Mouse (Mus musculus) kidney, adult 18-20 months (tissue): ENCODE measurements around the gene Slc38a1.
"Not testable (repeated sequence)": the region's sequence is repeated elsewhere in the genome, so short reads cannot be mapped to it uniquely, and the experiment has no call there.

Experiments used
- DNase-seq: peaks from one replicate; pipeline ENCODE4 v3.0.0; 2021

The Slc38a1 gene

DNA sequence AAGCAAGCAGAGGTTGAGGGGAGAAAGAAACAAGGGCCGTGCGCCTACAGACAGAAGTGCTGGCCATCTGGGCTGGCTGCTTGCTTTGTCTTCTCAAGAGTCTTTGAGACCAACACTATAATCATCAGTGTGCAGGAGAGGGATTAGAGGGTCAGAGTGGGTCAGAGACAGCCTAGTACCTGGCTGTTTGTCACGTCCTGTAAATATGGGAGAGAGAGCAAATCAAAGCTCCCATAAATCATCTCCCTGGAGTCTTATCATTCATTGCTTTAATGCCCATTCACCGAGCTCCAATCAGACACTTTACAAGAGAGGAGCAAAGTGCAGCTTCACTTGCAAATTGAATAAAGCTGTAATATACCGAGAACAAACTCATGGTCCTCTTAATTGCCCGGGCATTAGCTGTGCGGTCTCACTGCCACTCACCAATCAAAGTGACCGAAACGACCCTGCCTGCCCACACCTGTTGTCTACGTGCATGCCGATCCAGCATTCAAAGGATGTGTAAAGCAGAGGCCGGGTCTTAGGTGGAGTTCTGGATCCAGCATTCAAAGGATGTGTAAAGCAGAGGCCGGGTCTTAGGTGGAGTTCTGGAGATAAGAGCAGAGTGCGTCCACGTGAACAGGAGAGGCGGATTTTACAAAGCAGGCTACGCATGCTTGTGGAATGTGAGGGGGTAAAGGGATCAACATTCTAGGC is 15.0 kb upstream of the Slc38a1 start:
- no peak for DNase-seq

GRCm38 (mm10) chr15:96655514-96655913 is 12.8 kb upstream of the Slc38a1 start:
- DNase-seq: no peak

GRCm38 (mm10) chr15:96654714-96655113 is 12.0 kb upstream of the Slc38a1 start:
- no peak for DNase-seq

DNA sequence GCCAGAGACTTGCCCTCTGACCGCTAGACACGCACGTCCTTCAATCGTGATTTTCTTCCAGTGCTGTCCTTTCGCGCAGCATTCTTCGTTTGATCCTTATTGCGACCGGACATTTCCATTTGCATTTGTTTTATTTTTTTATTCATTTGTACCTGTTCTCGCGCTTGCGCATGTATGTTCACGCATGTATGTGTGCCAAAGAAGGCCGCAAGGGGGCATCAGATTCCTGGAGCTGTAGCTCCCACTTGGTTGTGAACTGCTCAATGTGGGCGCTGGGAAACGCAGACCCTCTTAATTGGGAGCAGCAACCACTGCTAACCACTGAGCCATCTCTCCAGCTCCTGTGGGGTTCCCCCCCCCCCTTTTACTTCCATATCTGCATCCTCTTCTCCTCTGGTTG is 10.3 kb upstream of the Slc38a1 start:
- no peak for DNase-seq

DNA sequence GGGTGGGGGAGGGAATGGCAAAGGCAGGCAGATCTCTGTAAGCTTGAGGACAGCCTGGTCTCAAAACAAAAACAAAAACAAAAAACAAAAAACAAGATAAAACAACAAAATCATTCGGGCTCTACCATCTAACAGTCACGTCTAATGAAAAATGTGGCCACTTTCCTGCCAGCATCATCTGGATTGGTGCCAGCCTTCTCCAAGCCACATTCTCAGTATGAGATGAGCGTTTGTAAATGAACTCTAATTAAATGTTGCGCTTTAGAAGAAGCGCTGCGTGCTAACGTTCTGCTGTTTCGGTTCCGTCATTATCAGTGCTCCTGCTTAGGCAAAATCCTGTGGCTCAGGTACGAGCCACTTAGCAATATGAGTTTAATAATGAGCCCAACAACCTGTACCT is 9.8 kb upstream of the Slc38a1 start:
- DNase-seq: no peak

DNA sequence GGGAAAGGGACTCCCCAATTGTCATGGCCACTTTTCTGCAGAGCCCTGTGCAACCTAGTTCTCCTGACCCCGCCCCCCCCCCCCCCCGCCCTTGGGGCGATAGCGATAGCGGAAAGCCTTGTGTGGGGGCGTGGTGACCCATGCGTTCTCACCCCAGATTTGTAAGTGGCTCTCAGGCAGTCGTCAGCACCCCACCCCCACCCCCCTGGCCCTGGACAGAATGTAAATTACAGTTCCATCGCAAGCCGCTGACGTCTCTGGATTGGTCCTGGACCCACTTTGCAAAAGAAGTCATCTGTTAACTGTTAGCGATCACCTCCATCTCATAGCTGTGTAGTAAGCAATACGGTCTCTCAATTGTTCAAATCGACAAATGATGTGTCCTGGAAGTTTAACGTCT is 4.7 kb upstream of the Slc38a1 start:
- no peak for DNase-seq

GRCm38 (mm10) chr15:96641821-96642435 is 785 bp downstream of the Slc38a1 start:
- DNase-seq: peak; percentile 12

DNA sequence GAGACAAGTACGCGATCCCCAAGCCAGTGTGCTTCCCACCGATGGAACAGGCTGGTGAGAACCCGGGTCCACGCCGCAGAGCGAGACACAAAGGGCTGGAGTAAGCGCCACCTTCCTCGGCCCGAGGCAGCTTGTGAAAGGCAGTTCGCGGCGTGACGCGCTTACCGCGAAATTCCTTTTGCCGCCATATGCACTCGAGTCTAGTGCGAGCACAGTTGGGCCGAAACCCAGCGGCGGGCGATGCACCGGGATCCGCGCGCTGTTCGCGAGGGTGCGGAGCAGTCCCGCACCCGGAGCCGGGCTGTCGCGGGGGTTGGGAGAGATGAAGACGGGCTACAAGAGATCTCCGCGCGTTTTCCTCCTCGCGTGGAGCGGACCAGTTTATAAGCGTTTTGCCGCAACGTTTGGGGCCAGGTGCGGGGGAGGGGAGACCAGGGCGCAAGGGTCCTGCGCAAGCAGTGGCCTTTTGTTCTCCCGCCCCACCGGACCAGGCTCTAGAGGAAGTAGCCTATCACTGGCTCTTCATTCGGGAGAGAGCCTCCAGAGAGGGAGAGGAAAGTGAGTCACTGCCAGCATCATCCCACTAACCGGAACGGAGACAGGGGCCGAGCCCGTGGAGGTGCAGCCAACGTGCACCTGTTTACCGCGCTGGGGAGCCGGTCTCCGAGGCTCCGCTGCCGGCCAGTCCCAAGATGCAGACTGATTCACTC is 1.4 kb downstream of the Slc38a1 start:
- peak; percentile 36 for DNase-seq

DNA sequence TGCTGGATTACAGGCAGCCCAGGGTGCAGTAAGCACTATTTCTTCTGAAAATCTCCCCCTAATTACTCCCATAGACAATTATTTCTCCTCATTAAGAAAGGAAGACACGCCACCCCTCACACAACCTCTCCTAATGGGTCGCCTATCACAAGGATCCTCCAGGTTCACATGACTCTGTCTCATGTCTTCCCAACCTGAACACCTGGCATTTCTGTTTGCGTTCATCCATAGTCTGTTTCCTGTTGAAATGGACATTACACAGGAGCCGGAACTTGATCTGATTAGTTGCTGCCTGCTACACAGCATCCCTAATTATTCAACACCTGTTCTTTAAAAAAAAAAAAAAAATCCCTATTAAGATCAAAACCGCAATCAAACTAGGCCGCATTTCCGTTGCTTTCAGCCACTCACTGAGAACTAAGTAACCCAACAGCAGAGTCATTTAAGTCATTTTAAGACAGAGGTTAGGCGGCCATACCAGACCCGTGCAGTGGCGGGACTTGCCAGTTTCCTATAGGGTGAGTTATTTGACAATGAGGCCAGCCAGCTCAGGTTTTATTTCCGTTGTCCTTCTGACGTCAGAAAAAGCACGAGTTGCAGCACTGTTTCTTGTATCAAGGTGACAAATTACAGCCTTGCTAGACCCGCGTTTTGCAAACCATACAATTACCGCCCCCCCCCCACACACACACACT is 2.3 kb downstream of the Slc38a1 start:
- no peak for DNase-seq

- no peak for DNase-seq
These were observed 3.1 kb downstream of the Slc38a1 start for GRCm38 (mm10) chr15:96639630-96640029.

GRCm38 (mm10) chr15:96638656-96639055 is 4.1 kb downstream of the Slc38a1 start:
- no peak for DNase-seq

- no peak for DNase-seq
These were observed 4.5 kb downstream of the Slc38a1 start for GRCm38 (mm10) chr15:96638173-96638572.

- DNase-seq: no peak
These were observed 7.9 kb downstream of the Slc38a1 start for GRCm38 (mm10) chr15:96634670-96635405.

- no peak for DNase-seq
These were observed 10.5 kb downstream of the Slc38a1 start for GRCm38 (mm10) chr15:96632201-96632600.

- DNase-seq: no peak
These were observed 11.5 kb downstream of the Slc38a1 start for GRCm38 (mm10) chr15:96631107-96631718.

- DNase-seq: no peak
These were observed 14.5 kb downstream of the Slc38a1 start for GRCm38 (mm10) chr15:96628256-96628655.

DNA sequence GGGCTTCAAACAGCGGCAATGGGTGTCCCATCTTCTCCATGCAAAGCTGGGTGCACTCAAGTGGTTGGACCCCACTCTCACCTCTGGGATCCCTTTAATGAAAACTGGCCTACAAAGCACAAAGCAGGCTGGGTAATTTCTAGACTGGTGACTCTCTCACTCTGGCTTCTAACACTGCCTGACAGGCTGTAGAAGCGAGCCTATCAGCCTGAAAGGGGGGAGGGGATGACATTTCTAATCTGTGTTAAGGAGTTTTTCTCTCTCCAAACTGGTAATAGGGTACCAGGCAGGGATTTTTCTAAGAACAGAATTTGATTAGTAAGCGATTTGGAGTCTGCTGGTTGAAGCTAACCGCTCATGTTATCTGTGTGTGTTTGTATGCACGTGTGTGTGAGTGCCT is 15.8 kb downstream of the Slc38a1 start:
- DNase-seq: no peak

DNA sequence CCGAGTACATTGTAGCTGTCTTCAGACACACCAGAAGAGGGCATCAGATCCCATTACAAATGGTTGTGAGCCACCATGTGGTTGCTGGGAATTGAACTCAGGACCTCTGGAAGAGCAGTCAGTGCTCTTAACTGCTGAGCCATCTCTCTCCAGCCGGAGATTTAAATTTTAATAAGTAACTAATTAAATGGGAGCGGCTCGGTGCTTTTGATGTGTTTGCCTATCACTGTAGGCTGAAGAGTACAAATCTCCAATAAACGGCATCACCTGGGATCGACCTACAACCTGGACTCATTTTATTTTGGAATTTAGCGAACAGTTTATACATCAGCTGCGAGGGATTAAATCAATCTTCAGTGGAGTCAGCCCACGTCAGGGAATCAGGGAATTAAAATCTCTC is 17.7 kb downstream of the Slc38a1 start:
- not testable (repeated sequence) for DNase-seq

GRCm38 (mm10) chr15:96622376-96622775 is 20.3 kb downstream of the Slc38a1 start:
- DNase-seq: no peak

- no peak for DNase-seq
These were observed 21.0 kb downstream of the Slc38a1 start for GRCm38 (mm10) chr15:96621686-96622085.

GRCm38 (mm10) chr15:96617555-96617954 is 25.2 kb downstream of the Slc38a1 start:
- DNase-seq: no peak

DNA sequence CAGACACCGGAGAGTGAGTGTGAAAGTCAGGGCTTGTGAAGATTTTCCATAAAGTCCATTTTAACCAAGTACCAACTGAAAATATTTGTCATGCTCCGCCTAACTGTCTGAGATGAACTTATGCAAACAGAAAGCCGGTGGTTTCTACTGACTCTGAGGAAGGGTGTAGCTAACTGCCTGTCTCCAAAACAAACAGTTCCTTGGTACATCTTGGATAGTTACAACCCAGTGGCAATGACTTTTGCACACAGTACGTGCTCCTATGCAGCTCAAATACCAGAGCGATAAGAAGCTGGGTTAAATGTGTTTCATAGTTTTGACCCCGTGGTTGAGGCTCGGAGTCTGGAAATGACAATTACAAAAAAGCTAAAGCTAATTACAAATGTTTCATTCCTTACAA is 34.0 kb downstream of the Slc38a1 start:
- no peak for DNase-seq
